Mouse (Mus musculus) thymus, postnatal 10 days (tissue): ENCODE results near the gene Clec18a.
"Not testable (repeated sequence)": the region's sequence is repeated elsewhere in the genome, so short reads cannot be mapped to it uniquely, and the experiment has no call there.

Experiments used
- DNase-seq, 2 experiments: peaks; one replicate each; pipeline ENCODE4 v3.0.0; 2021; ENCODE audit warnings: low spot score in 2 of 2

Gene Clec18a

GRCm38 (mm10) chr8:111056158-111056663 lies 36.0 kb downstream of the Clec18a start, which contains the start of gene Exosc6:
TSS of gene Exosc6 (plus strand) at chr8:111056339.
- DNase-seq = peak; percentile 79 to 87

GRCm38 (mm10) chr8:111055661-111056060 lies 36.6 kb downstream of the Clec18a start:
- no peak for DNase-seq

- DNase-seq = no peak
Measured at GRCm38 (mm10) chr8:111055031-111055634, 37.1 kb downstream of the Clec18a start.

- DNase-seq = no peak
Measured at GRCm38 (mm10) chr8:111053827-111054518, 38.3 kb downstream of the Clec18a start.

GRCm38 (mm10) chr8:111049106-111049505 lies 43.1 kb downstream of the Clec18a start:
- no peak for DNase-seq

- peak in 1 of 2 experiments; percentile 39 for DNase-seq
Measured at GRCm38 (mm10) chr8:111048694-111049093, 43.5 kb downstream of the Clec18a start.

GRCm38 (mm10) chr8:111044003-111044734 lies 48.1 kb downstream of the Clec18a start:
- DNase-seq = no peak

- no peak for DNase-seq
Measured at GRCm38 (mm10) chr8:111042546-111042945, 49.7 kb downstream of the Clec18a start.

GRCm38 (mm10) chr8:111036591-111036990 lies 55.6 kb downstream of the Clec18a start:
- no peak for DNase-seq

- DNase-seq = peak in 1 of 2 experiments; percentile 15
Measured at GRCm38 (mm10) chr8:111034276-111034675, 58.0 kb downstream of the Clec18a start.

- peak; percentile 95 to 97 for DNase-seq
Measured at GRCm38 (mm10) chr8:111033482-111034215, 58.6 kb downstream of the Clec18a start.

GRCm38 (mm10) chr8:111032916-111033315 lies 59.3 kb downstream of the Clec18a start, which contains the start of gene Aars:
TSS of gene Aars (plus strand) at chr8:111033144.
- DNase-seq = no peak

- no peak for DNase-seq
Measured at GRCm38 (mm10) chr8:111031572-111031971, 60.7 kb downstream of the Clec18a start, which contains the start of gene Ddx19b. TSS of gene Ddx19b (minus strand) at chr8:111031751.

GRCm38 (mm10) chr8:111030045-111030444 lies 62.2 kb downstream of the Clec18a start:
- DNase-seq = no peak

GRCm38 (mm10) chr8:111029589-111029988 lies 62.6 kb downstream of the Clec18a start:
- no peak for DNase-seq

GRCm38 (mm10) chr8:111027391-111027937 lies 64.8 kb downstream of the Clec18a start:
- DNase-seq = peak; percentile 43 to 70

GRCm38 (mm10) chr8:111026609-111027008 lies 65.6 kb downstream of the Clec18a start:
- DNase-seq = not testable (repeated sequence)

GRCm38 (mm10) chr8:111010230-111010991 lies 81.8 kb downstream of the Clec18a start:
- not testable (repeated sequence) for DNase-seq
